Mouse (Mus musculus): ENCODE measurements at regions not wholly inside any gene's neighbourhood (a gene's known extent, or its start where the extent isn't known, plus 50 kb on each side); places are given as distances from the start of the nearest gene placed in this dataset.

DNA sequence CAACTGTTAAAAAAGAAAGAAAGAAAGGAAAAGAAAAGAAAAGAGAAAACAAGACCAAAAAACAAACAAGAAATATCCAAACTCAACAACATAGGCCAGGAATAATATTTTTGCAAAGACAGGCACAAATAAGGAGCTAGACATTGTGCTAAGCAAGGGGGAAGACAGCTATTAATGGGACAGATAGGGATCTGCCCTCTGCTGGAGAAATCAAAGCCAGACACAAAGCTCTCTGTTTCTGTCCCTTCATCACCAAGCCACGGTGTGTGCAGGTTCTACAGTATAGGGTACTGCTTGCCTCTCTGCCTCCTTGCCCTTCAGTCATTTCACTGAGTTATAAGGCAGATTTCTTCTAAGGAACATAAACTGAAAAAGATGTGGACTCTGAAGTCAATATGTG is 57.8 kb upstream of the Chchd3 start:
- H3K9me3 ChIP-seq (replicated peaks) = no peaks in the 10 kb centered on the region
- no peaks in the 10 kb centered on the region for H3K36me3 ChIP-seq
- no peak overlapping the region for H3K4me3 ChIP-seq (replicated peaks)
- H3K4me2 ChIP-seq = no peak overlapping the region
- no peaks in the 10 kb centered on the region for H3K4me1 ChIP-seq (replicated peaks)
- H3K9ac ChIP-seq = no peak overlapping the region
- H3K27me3 ChIP-seq = no peaks in the 10 kb centered on the region
- no peak overlapping the region for H3K27ac ChIP-seq
- 32% methylated on average over 1 of the region's 1 CpGs for WGBS (ENCODE audit: insufficient replicate concordance)
- DNase-seq (no peak), ATAC-seq (ENCODE audit: low read depth) (no peak)

DNA sequence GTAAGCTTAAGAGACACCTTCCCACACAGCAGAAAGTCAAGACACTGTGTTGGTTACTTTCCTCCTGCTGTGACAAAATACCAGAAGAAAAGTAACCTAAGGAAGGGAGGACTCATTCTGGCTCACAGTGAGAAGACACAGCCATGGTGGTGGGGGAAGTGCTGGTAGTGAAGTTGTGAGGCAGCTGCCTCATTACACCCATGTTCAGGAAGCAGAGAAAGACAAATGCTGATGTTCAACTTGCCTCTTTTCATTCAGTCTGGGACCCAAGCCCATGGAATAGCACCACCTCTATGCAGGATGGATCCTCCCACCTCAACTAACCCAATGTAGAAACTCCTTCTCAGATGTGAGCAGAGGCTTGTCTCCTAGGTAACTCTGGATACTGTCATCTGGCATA is 60.5 kb upstream of the Chchd3 start:
- H3K9ac ChIP-seq = no peak overlapping the region
- DNase-seq = no peak
- H3K4me2 ChIP-seq = no peak overlapping the region
- ATAC-seq (ENCODE audit: low read depth) = no peak
- no peaks in the 10 kb centered on the region for H3K27me3 ChIP-seq
- no peaks in the 10 kb centered on the region for H3K36me3 ChIP-seq
- no peak overlapping the region for H3K4me3 ChIP-seq (replicated peaks)
- H3K27ac ChIP-seq = no peak overlapping the region
- H3K9me3 ChIP-seq (replicated peaks) = no peaks in the 10 kb centered on the region
- no peaks in the 10 kb centered on the region for H3K4me1 ChIP-seq (replicated peaks)

DNA sequence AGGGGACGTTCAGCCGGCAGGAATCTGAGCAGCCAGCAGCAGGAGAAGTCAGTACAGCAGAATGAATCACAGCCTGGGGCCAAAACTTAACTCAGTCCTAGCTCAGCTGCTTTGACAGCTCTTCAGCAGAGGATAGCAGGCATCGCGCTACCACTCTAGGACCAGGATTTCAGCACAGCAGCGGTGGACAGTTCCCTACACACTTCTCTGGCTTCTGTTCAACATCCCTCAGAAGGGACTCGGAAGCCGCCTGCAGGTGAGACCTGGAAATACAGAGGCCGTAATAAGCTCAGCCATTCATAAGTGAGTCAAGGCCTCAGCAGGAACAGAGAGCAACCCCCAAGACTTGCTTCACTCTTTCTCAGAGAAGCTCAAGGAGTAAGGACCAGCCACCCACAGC is 66.5 kb upstream of the Chchd3 start:
- ATAC-seq (ENCODE audit: low read depth) (no peak), DNase-seq (peak; percentile 23)
- Histone ChIP-seq H3K27me3 (no peaks in the 10 kb centered on the region), H3K4me1 (replicated peaks) (no peaks in the 10 kb centered on the region), H3K4me3 (replicated peaks) (no peak overlapping the region), H3K4me2 (no peak overlapping the region), H3K27ac (no peak overlapping the region), H3K9ac (no peak overlapping the region), H3K36me3 (no peaks in the 10 kb centered on the region), H3K9me3 (replicated peaks) (no peaks in the 10 kb centered on the region)
- WGBS (ENCODE audit: insufficient replicate concordance) = 9% methylated on average over 8 of the region's 8 CpGs

DNA sequence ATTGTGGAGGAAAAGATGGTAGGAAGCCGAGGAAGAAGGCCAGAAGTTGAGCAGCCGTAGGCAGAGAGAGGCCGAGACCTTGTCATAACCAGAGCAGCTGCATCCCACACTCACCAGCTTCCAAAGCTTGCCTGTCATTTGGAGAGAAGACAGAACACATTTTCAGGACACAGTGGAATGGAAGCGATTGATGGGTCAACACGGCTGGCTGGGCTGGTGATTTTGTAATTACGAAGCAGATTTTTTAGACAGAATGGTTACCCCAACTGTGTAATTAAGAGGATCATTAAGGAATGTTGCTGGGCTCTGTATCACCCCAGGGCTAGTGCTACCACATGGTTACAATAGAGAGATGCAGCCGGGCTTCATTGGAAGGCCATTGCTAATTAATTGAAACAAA is 76.8 kb upstream of the Chchd3 start:
- no peaks in the 10 kb centered on the region for H3K9me3 ChIP-seq (replicated peaks)
- DNase-seq = no peak
- no peaks in the 10 kb centered on the region for H3K27me3 ChIP-seq
- no peak overlapping the region for H3K4me3 ChIP-seq (replicated peaks)
- H3K27ac ChIP-seq = no peak overlapping the region
- no peak for ATAC-seq (ENCODE audit: low read depth)
- no peaks in the 10 kb centered on the region for H3K4me1 ChIP-seq (replicated peaks)
- no peak overlapping the region for H3K4me2 ChIP-seq
- 65% methylated on average over 7 of the region's 7 CpGs for WGBS (ENCODE audit: insufficient replicate concordance)
- H3K9ac ChIP-seq = no peak overlapping the region
- H3K36me3 ChIP-seq = no peaks in the 10 kb centered on the region

DNA sequence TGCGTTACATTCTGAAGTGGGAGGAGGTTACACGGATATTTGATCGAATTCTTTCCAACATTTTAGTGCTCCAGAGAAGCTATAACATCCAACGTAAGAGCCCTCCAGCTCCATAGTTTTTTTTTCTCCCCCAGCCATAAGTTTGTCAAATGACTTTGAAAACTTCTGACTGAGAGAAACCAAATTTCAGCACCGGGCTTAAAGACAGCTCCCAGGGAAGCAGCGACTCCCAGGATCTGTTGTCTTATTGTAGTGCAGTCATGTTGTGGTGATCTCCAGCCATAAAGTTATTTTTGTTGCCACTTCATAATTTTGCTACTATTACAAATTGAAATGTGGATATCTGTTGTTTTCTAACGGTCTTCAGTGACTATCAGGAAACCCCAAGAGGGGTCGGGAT is 77.8 kb upstream of the Chchd3 start:
- Histone ChIP-seq H3K27me3 (no peaks in the 10 kb centered on the region), H3K4me1 (replicated peaks) (no peaks in the 10 kb centered on the region), H3K9ac (no peak overlapping the region), H3K4me2 (no peak overlapping the region), H3K27ac (no peak overlapping the region), H3K36me3 (no peaks in the 10 kb centered on the region), H3K4me3 (replicated peaks) (no peak overlapping the region), H3K9me3 (replicated peaks) (no peaks in the 10 kb centered on the region)
- ATAC-seq (ENCODE audit: low read depth) = no peak
- 37% methylated on average over 8 of the region's 8 CpGs for WGBS (ENCODE audit: insufficient replicate concordance)
- DNase-seq = no peak

DNA sequence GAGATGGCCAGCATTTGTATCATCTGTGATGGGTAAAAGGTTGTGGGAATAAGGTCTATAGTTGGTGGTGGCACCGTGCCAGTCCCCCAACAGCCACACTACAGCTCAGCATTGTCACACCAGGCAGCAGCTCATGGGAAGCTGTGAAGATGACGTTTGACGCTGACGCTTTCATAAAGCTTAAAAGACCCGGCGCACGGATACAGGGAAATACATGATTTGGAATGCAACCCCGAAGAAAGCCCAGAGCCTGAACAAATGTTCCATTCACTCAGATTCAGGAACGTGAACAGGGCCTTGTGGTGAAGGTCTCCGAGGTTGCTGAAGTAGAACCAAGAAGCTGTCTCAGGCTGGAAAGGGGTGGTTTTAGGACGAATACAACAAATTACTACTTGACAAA is 82.4 kb upstream of the Exoc4 start:
- ATAC-seq (ENCODE audit: low read depth) (no peak), DNase-seq (no peak)
- H3K27ac ChIP-seq = no peak overlapping the region
- H3K4me3 ChIP-seq (replicated peaks) = no peak overlapping the region
- 78% methylated on average over 11 of the region's 11 CpGs for WGBS (ENCODE audit: insufficient replicate concordance)
- no peaks in the 10 kb centered on the region for H3K36me3 ChIP-seq
- H3K9ac ChIP-seq = no peak overlapping the region
- H3K27me3 ChIP-seq = no peaks in the 10 kb centered on the region
- H3K4me2 ChIP-seq = no peak overlapping the region
- H3K4me1 ChIP-seq (replicated peaks) = no peaks in the 10 kb centered on the region
- H3K9me3 ChIP-seq (replicated peaks) = no peaks in the 10 kb centered on the region

DNA sequence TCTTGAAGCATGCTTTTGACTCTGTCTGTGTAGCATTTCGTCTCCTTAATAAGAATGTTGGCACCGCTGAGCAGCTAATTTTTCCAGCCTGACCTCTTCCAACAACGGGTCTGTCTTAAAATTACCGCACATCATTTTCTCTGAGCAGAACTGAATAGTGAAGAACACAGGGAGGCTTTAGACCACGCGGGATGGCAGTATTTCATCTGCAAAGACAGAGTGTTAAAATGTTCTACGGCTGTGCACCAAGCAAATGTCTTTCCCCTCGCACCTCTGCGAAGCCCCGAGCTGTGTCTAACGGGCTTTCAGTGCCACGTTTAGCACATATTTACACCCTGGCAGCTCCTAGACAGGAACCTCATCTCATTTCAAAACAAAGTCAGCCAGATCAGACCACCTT is 75.3 kb upstream of the Exoc4 start:
- H3K27ac ChIP-seq = no peak overlapping the region
- 78% methylated on average over 12 of the region's 12 CpGs for WGBS (ENCODE audit: insufficient replicate concordance)
- no peaks in the 10 kb centered on the region for H3K9me3 ChIP-seq (replicated peaks)
- H3K4me2 ChIP-seq = no peak overlapping the region
- no peaks in the 10 kb centered on the region for H3K27me3 ChIP-seq
- H3K9ac ChIP-seq = no peak overlapping the region
- no peak overlapping the region for H3K4me3 ChIP-seq (replicated peaks)
- no peaks in the 10 kb centered on the region for H3K36me3 ChIP-seq
- ATAC-seq (ENCODE audit: low read depth) = no peak
- no peak for DNase-seq
- H3K4me1 ChIP-seq (replicated peaks) = no peaks in the 10 kb centered on the region

DNA sequence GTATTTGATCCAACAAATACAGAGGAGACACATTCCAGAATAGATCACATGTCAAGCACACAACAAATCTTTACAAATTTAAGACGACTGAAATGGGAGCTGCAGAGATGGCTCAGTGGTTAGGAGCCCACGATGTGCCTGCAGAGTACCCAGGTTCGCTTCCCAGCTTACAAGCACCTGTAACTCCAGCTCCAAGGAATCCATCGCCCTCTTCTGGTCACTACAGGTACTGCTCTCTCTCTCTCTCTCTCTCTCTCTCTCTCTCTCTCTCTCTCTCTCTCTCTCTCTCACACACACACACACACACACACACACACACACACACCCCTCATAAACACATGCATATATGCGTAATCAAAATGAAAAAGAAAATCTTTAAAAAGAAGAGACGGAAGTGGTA is 74.3 kb upstream of the Exoc4 start:
- WGBS (ENCODE audit: insufficient replicate concordance) = 50% methylated on average over 6 of the region's 6 CpGs
- Histone ChIP-seq H3K9me3 (replicated peaks) (no peaks in the 10 kb centered on the region), H3K4me1 (replicated peaks) (no peaks in the 10 kb centered on the region), H3K4me3 (replicated peaks) (no peak overlapping the region), H3K27ac (no peak overlapping the region), H3K4me2 (no peak overlapping the region), H3K27me3 (no peaks in the 10 kb centered on the region), H3K9ac (no peak overlapping the region), H3K36me3 (no peaks in the 10 kb centered on the region)
- no peak for DNase-seq
- no peak for ATAC-seq (ENCODE audit: low read depth)

DNA sequence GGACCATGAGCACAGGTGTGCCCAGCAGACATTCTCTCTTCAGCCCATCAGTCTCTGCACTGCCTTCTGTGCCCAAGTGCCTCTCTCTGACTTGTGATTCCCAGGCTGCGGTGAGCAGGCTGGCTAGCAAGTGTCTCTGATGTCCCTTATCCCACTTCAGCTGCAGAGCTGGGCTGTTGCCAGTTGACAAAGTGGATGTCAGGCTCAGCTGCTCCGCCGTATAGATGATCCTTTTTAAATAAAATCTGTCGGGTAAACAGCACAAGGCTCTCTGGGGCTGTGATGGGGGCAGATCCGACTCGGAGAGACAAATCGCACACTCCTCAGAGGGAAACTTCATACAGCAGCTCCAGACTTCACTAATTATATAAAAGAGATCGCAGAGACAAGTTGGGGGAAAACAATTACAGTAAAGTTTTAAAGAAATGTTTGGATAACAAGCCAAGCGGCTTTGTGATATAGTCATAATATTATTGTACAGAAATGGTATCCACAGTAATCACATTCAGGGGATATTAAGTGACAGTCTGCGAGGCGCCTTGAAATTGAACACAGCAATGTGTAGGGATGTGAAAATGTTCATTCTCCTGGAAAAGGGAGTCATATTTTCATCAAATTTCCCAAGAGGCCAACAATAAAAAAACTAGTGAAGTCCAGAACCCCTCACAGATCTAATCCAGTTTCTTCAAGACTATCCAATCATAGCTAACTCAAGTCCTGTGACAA is 59.2 kb upstream of the Exoc4 start:
- peaks cover 8% of the 10 kb centered on the region for H3K4me1 ChIP-seq (replicated peaks)
- ATAC-seq (ENCODE audit: low read depth) (no peak), DNase-seq (no peak)
- H3K9ac ChIP-seq = no peak overlapping the region
- H3K4me3 ChIP-seq (replicated peaks) = no peak overlapping the region
- H3K9me3 ChIP-seq (replicated peaks) = no peaks in the 10 kb centered on the region
- H3K27me3 ChIP-seq = no peaks in the 10 kb centered on the region
- 68% methylated on average over 11 of the region's 11 CpGs for WGBS (ENCODE audit: insufficient replicate concordance)
- no peak overlapping the region for H3K27ac ChIP-seq
- H3K4me2 ChIP-seq = no peak overlapping the region
- no peaks in the 10 kb centered on the region for H3K36me3 ChIP-seq

DNA sequence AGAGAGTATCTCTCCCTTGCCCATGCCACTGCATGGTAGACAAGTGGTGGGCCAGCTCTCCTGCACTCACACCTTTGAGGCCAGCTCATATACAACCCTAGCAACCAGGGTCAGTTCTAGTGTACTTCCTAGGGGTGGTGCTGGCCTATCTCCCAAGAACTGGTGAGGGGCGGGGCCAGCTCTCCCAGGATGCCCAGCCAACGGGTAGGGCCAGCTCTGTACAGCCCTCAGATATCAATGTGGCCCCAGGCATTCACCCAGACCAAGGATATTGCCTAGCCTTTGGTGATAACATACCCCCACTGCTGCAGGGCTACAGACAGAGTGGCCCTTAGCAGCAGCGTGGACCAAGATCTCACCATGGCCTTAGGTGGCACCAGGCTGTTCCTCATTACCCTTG is 55.1 kb upstream of the Exoc4 start:
- H3K4me1 ChIP-seq (replicated peaks) = peaks cover 8% of the 10 kb centered on the region
- ATAC-seq (ENCODE audit: low read depth) (peak; percentile 95), DNase-seq (peak; percentile 18)
- no peak overlapping the region for H3K4me2 ChIP-seq
- H3K27ac ChIP-seq = no peak overlapping the region
- no peaks in the 10 kb centered on the region for H3K36me3 ChIP-seq
- no peaks in the 10 kb centered on the region for H3K9me3 ChIP-seq (replicated peaks)
- no peak overlapping the region for H3K4me3 ChIP-seq (replicated peaks)
- no peak overlapping the region for H3K9ac ChIP-seq
- H3K27me3 ChIP-seq = 0 out of 2 replicates have a peak, but pooled peaks cover 3% of the 10 kb centered on the region
- 45% methylated on average over 3 of the region's 3 CpGs for WGBS (ENCODE audit: insufficient replicate concordance)
